Mouse (Mus musculus): ENCODE data around the gene Sstr3.

- TF ChIP-seq CTCF (IDR thresholded peaks at IDR 0.05; ENCODE audit: insufficient read depth, low read depth, low read length), result no peak
- TF ChIP-seq POLR2A (IDR thresholded peaks at IDR 0.05; ENCODE audit: insufficient read depth, low read depth, low read length), result no peak
These were observed 28.3 kb upstream of the Sstr3 start, which contains the start of gene Rac2 for GRCm38 (mm10) chr15:78572658-78573397.
